Comparison of ENCODE assay signal across 1 mouse cellular context in the genomic region with DNA sequence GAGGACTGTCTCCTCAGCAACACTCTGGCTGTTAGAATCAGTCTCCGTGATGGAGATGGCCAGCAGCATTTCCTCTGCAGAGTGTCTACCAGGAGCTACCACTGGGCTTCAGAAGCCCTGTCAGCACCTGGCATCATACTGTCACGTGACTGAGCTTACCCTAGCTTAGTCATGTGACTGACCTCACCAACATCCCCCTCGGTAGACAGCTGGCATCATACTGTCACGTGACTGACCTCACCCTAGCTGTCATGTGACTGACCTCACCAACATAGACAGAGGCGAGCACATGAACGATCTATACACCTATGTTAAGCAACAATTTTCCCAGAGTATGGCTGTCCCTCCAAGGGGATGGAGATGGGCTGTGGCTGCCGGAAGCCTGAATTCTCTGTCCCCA.
TF ChIP-seq lines count a peak whose summit lies in the region.

No protein-coding gene starts in this region.

TF ChIP-seq in CH12.LX, 34 proteins besides CTCF, POLR2A, EP300 and RAD21:
- TF ChIP-seq MXI1 (IDR thresholded peaks at IDR 0.05; ENCODE audit: low read depth, low read length) (peak; percentile 36; the same call in 1 of the 2 replicates), NRF1 (IDR thresholded peaks at IDR 0.05; ENCODE audit: low read depth, low read length) (no peak), USF2 (conservative IDR thresholded peaks at IDR 0.05; ENCODE audit: low read depth, low read length) (peak; percentile 97), MAX (IDR thresholded peaks at IDR 0.05; ENCODE audit: low read length) (peak; percentile 90), ZNF384 (IDR thresholded peaks at IDR 0.05; ENCODE audit: low read depth, low read length) (no peak), ETS1 (conservative IDR thresholded peaks at IDR 0.05; ENCODE audit: low read depth, low read length) (peak; percentile 29), RCOR1 (conservative IDR thresholded peaks at IDR 0.05; ENCODE audit: low read depth, low read length) (no peak), TCF12 (IDR thresholded peaks at IDR 0.05; ENCODE audit: low read depth, low read length) (no peak; the same call in 1 of the 2 replicates), MYC (IDR thresholded peaks at IDR 0.05; ENCODE audit: low read depth, low read length) (0 out of 2 replicates have a peak, but pooled peaks have one; percentile 21), USF1 (IDR thresholded peaks at IDR 0.05; ENCODE audit: low read depth, low read length) (peak; percentile 89), UBTF (IDR thresholded peaks at IDR 0.05; ENCODE audit: low read depth, low read length) (no peak), CHD2 (IDR thresholded peaks at IDR 0.05; ENCODE audit: low read length) (no peak), SIN3A (IDR thresholded peaks at IDR 0.05; ENCODE audit: low read length) (peak; percentile 41; the same call in 1 of the 2 replicates), CHD1 (IDR thresholded peaks at IDR 0.05; ENCODE audit: low read depth, low read length) (no peak), KAT2A (IDR thresholded peaks at IDR 0.05; ENCODE audit: insufficient replicate concordance, low read length) (no peak), BHLHE40 (IDR thresholded peaks at IDR 0.05; ENCODE audit: low read depth, low read length) (peak; percentile 95)
